Mouse (Mus musculus) fat pad, adult 2 months (tissue): ENCODE measurements around the gene Ccdc181.

ENCODE experiments used
- DNase-seq: peaks from one replicate; pipeline ENCODE4 v3.0.0-alpha.2; 2011; ENCODE audit warnings: low read depth, low spot score; ENCODE audit errors: extremely low read depth

The Ccdc181 gene

DNA sequence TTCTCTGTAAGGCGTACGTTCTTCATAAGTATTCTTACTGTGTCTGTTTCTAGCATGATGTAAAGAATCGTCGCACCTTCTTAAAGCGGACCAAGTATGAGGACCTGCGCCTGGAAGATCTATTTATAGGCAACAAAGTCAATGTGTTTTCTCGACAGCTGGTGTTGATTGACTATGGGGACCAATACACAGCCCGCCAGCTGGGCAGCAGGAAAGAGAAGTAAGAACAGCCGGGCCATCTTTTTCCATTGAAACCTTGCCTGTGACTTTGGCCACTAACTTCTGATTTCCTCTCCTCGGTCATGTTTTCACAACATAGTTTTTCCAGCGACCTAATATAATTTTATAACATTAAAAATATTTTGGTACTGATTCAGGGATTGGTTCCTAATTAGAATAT is 57.2 kb downstream of the Ccdc181 start:
- DNase-seq: no peak

DNA sequence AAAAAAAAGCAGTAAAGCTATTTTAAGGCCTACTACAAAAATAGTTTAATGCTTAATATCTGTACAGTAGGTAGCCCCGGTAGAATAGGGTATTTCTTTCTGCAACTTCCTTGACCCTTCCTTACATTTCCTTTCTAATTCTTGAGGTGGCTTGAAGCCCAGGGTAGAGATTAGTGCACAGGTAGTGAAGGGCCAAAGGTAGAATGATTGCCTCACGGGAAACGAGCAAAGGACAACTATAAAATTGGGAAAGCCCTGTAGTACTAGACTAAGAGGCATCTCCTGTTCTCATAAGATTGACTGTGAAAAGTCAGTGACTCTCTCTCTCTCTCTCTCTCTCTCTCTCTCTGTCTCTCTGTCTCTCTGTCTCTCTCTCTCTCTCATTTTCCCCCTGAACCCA is 60.0 kb downstream of the Ccdc181 start:
- no peak for DNase-seq

DNA sequence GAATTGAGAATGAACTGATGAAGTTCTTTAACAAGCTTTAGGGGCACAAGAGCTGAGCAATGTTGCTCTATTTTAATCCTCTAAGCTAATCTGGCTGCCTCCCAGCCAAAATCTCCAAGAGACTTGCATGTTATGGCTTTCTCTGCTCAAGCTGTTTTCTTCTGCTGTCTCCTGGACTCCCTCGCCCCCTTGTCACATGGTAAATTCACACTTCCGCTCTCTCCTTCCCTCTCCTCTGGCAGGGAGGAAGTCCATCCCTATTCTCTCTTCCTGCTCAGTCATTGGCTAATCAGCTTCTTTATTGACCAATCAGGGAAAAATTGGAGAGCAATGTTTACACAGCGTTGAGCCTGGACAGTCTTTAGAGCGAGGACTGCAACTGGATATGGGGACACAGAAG is 60.5 kb downstream of the Ccdc181 start:
- DNase-seq: no peak
